Mouse (Mus musculus) kidney, adult 9 months (tissue): ENCODE results near the gene Gm17455.

Source experiments
- DNase-seq: peaks from one replicate; pipeline ENCODE4 v3.0.0; 2022

Gene Gm17455

GRCm38 (mm10) chr10:60376704-60377103 lies 22.8 kb upstream of the Gm17455 start:
- no peak for DNase-seq

GRCm38 (mm10) chr10:60379419-60379957 lies 20.0 kb upstream of the Gm17455 start:
- no peak for DNase-seq

GRCm38 (mm10) chr10:60380229-60380628 lies 19.3 kb upstream of the Gm17455 start:
- no peak for DNase-seq

- no peak for DNase-seq
Measured at GRCm38 (mm10) chr10:60381142-60381925, 18.2 kb upstream of the Gm17455 start.

- no peak for DNase-seq
Measured at GRCm38 (mm10) chr10:60388332-60388731, 11.2 kb upstream of the Gm17455 start.

GRCm38 (mm10) chr10:60389447-60389865 lies 10.1 kb upstream of the Gm17455 start:
- DNase-seq, result peak; percentile 18

- no peak for DNase-seq
Measured at GRCm38 (mm10) chr10:60390177-60390903, 9.2 kb upstream of the Gm17455 start.

GRCm38 (mm10) chr10:60390904-60391420 lies 8.6 kb upstream of the Gm17455 start:
- no peak for DNase-seq

GRCm38 (mm10) chr10:60391661-60392060 lies 7.9 kb upstream of the Gm17455 start:
- no peak for DNase-seq

GRCm38 (mm10) chr10:60394936-60395335 lies 4.6 kb upstream of the Gm17455 start:
- no peak for DNase-seq

GRCm38 (mm10) chr10:60395605-60396004 lies 3.9 kb upstream of the Gm17455 start:
- no peak for DNase-seq

- DNase-seq, result no peak
Measured at GRCm38 (mm10) chr10:60398051-60398814, 1.3 kb upstream of the Gm17455 start.

GRCm38 (mm10) chr10:60400507-60401295 lies 1.2 kb downstream of the Gm17455 start:
- DNase-seq, result no peak

- no peak for DNase-seq
Measured at GRCm38 (mm10) chr10:60405460-60406177, 6.1 kb downstream of the Gm17455 start.

GRCm38 (mm10) chr10:60407831-60408230 lies 8.3 kb downstream of the Gm17455 start:
- DNase-seq, result peak; percentile 64

GRCm38 (mm10) chr10:60411794-60412193 lies 12.3 kb downstream of the Gm17455 start:
- no peak for DNase-seq

- no peak for DNase-seq
Measured at GRCm38 (mm10) chr10:60413756-60414155, 14.2 kb downstream of the Gm17455 start.

GRCm38 (mm10) chr10:60417041-60417440 lies 17.5 kb downstream of the Gm17455 start:
- peak; percentile 60 for DNase-seq

GRCm38 (mm10) chr10:60418137-60418536 lies 18.6 kb downstream of the Gm17455 start:
- DNase-seq, result peak; percentile 66

GRCm38 (mm10) chr10:60419624-60420023 lies 20.1 kb downstream of the Gm17455 start:
- no peak for DNase-seq

- no peak for DNase-seq
Measured at GRCm38 (mm10) chr10:60422756-60423155, 23.2 kb downstream of the Gm17455 start.
